Mouse (Mus musculus) liver, embryonic 14.5 days (tissue): ENCODE data around the gene Mrm2. TPM values are rescaled to one million over a fixed set of nuclear protein-coding genes. Genes with fewer than 3 reads are reported as not detected.

Experiments
- ATAC-seq: fragments of 200-750 bp; cut with Nextera tagmentation; 2 replicates; pipeline ENCODE4 v1.8.0; 2017; ENCODE audit warnings: moderate number of reproducible peaks, mild to moderate bottlenecking, moderate library complexity; ENCODE audit not compliant: insufficient read depth
- DNase-seq, 3 experiments: peaks; one replicate each; pipeline ENCODE4 v3.0.0-alpha.2; 2012 to 2013; ENCODE audit warnings: low read depth in 3 of 3, low spot score in 3 of 3
- H3K27ac ChIP-seq: fragments of 300-500 bp; sonication (generic); 2 replicates; pipeline ENCODE4 v1.5.1; 2014; ENCODE audit warnings: moderate library complexity, mild to moderate bottlenecking, control low read depth, inconsistent platforms
- H3K27me3 ChIP-seq: fragments of 300-500 bp; sonication (generic); 2 replicates; pipeline ENCODE4 v1.6.1; 2014; ENCODE audit warnings: mild to moderate bottlenecking, low read length, moderate library complexity; ENCODE audit not compliant: control insufficient read depth, insufficient read depth
- H3K36me3 ChIP-seq: fragments of 300-500 bp; sonication (generic); replicated peaks from 2 replicates; pipeline ENCODE4 v1.6.1; 2014; ENCODE audit warnings: low read depth; ENCODE audit not compliant: control insufficient read depth, insufficient read depth
- H3K4me1 ChIP-seq, 2 experiments: fragments of 200-500 bp in 1 of 2; fragments of 300-500 bp in 1 of 2; sonication (generic) in 1 of 2; replicated peaks; 2 replicates each; pipeline ENCODE4 v1.6.1; 2012 to 2014; ENCODE audit warnings: antibody characterized with exemption in 1 of 2, inconsistent platforms in 1 of 2, low read length in 1 of 2; ENCODE audit not compliant: control insufficient read depth in 2 of 2, insufficient read depth in 2 of 2
- H3K4me2 ChIP-seq: fragments of 300-500 bp; sonication (generic); 2 replicates; pipeline ENCODE4 v1.6.1; 2014; ENCODE audit warnings: low read depth, mild to moderate bottlenecking, control low read depth, moderate library complexity
- H3K4me3 ChIP-seq, 2 experiments: fragments of 200-500 bp in 1 of 2; fragments of 300-500 bp in 1 of 2; sonication (generic) in 1 of 2; 2 replicates each; pipeline ENCODE4 v1.5.1; 2012 to 2014; ENCODE audit warnings: low read depth in 2 of 2, low read length in 2 of 2, mild to moderate bottlenecking in 2 of 2, control low read depth in 1 of 2, inconsistent platforms in 1 of 2, moderate library complexity in 1 of 2; ENCODE audit not compliant: insufficient read depth in 1 of 2
- H3K9ac ChIP-seq: fragments of 300-500 bp; sonication (generic); replicated peaks from 2 replicates; pipeline ENCODE4 v1.6.1; 2014; ENCODE audit warnings: mild to moderate bottlenecking, control low read depth, moderate library complexity
- H3K9me3 ChIP-seq: fragments of 300-500 bp; sonication (generic); 2 replicates; pipeline ENCODE4 v1.6.1; 2016; ENCODE audit warnings: low read length, mixed read lengths; ENCODE audit not compliant: control insufficient read depth
- CTCF ChIP-seq: IDR thresholded peaks from 2 replicates; pipeline ENCODE4 v1.5.1; 2016; ENCODE audit warnings: antibody characterized with exemption, low read depth, control low read depth
- EP300 ChIP-seq: IDR thresholded peaks from 2 replicates; pipeline ENCODE4 v1.6.1; 2016; ENCODE audit warnings: antibody characterized with exemption, low read depth
- WGBS: fragments of 180-500 bp; shearing (Covaris S2); extraction: QIAGEN DNeasy Blood & Tissue Kit; methylation state at CpG from one replicate; pipeline ENCODE4 v1.1.7; 2014; ENCODE audit not compliant: insufficient replicate concordance; 5-methylcytosine and 5-hydroxymethylcytosine counted together
- polyA plus RNA-seq, 2 experiments: library from polyadenylated mRNA; depleted of rRNA in 1 of 2; stranded (reverse) in 1 of 2; unstranded in 1 of 2; fragments of >200 nt; fragmentation: Nextera tagmentation in 1 of 2; extraction: Ambion mirVana in 1 of 2; gene quantifications; 2 replicates each; pipeline versions ENCODE4 v1.2.1 to v1.2.3; 2012 to 2014

Mrm2 gene
- polyA plus RNA-seq, 2 experiments: 6.6 to 9.5 TPM

GRCm38 (mm10) chr5:140357466-140357865 lies 25.8 kb upstream of the Mrm2 start:
- Histone ChIP-seq H3K27ac (no peak overlapping the region), H3K9me3 (no peaks in the 10 kb centered on the region), H3K4me2 (no peak overlapping the region), H3K27me3 (no peaks in the 10 kb centered on the region), H3K4me3 (no peak overlapping the region), H3K9ac (no peak overlapping the region), H3K4me1 (no peaks in the 10 kb centered on the region), H3K36me3 (peaks cover 3% of the 10 kb centered on the region)
- 68% methylated on average over 3 of the region's 3 CpGs for WGBS
- ATAC-seq (no peak), DNase-seq (no peak)
- TF ChIP-seq CTCF: no peak
- no peak for TF ChIP-seq EP300

- H3K9ac ChIP-seq: no peak overlapping the region
- H3K36me3 ChIP-seq: peaks cover 3% of the 10 kb centered on the region
- no peak overlapping the region for H3K4me2 ChIP-seq
- DNase-seq (no peak), ATAC-seq (no peak)
- H3K9me3 ChIP-seq: no peaks in the 10 kb centered on the region
- TF ChIP-seq CTCF (peak; percentile 31; the same call in 1 of the 2 replicates), EP300 (no peak)
- no peak overlapping the region for H3K27ac ChIP-seq
- 81% methylated on average over 11 of the region's 11 CpGs for WGBS
- no peaks in the 10 kb centered on the region for H3K27me3 ChIP-seq
- no peak overlapping the region for H3K4me3 ChIP-seq
- H3K4me1 ChIP-seq: no peaks in the 10 kb centered on the region
Observed at GRCm38 (mm10) chr5:140355934-140356333, 24.2 kb upstream of the Mrm2 start.

GRCm38 (mm10) chr5:140352352-140352751 lies 20.7 kb upstream of the Mrm2 start:
- H3K36me3 ChIP-seq: peaks cover 3% of the 10 kb centered on the region
- H3K27me3 ChIP-seq: no peaks in the 10 kb centered on the region
- DNase-seq: no peak
- no peaks in the 10 kb centered on the region for H3K9me3 ChIP-seq
- WGBS: 84% methylated on average over 6 of the region's 6 CpGs
- no peak for ATAC-seq
- no peaks in the 10 kb centered on the region for H3K4me1 ChIP-seq
- TF ChIP-seq CTCF: no peak
- TF ChIP-seq EP300: no peak
- H3K4me2 ChIP-seq: no peak overlapping the region
- H3K27ac ChIP-seq: no peak overlapping the region
- H3K4me3 ChIP-seq: no peak overlapping the region
- H3K9ac ChIP-seq: no peak overlapping the region

- H3K9me3 ChIP-seq: no peaks in the 10 kb centered on the region
- peaks cover 3% of the 10 kb centered on the region for H3K36me3 ChIP-seq
- TF ChIP-seq CTCF (no peak), EP300 (no peak)
- H3K4me1 ChIP-seq: no peaks in the 10 kb centered on the region
- no peak overlapping the region for H3K27ac ChIP-seq
- no peak for DNase-seq
- no peaks in the 10 kb centered on the region for H3K27me3 ChIP-seq
- ATAC-seq: no peak
- WGBS: 72% methylated on average over 8 of the region's 8 CpGs
- H3K4me2 ChIP-seq: no peak overlapping the region
- no peak overlapping the region for H3K4me3 ChIP-seq
- H3K9ac ChIP-seq: no peak overlapping the region
Observed at GRCm38 (mm10) chr5:140350731-140351497, 19.2 kb upstream of the Mrm2 start.

- no peak overlapping the region for H3K4me2 ChIP-seq
- no peaks in the 10 kb centered on the region for H3K4me1 ChIP-seq
- H3K4me3 ChIP-seq: no peak overlapping the region
- DNase-seq (no peak), ATAC-seq (no peak)
- H3K9me3 ChIP-seq: no peaks in the 10 kb centered on the region
- H3K27ac ChIP-seq: no peak overlapping the region
- peaks cover 3% of the 10 kb centered on the region for H3K36me3 ChIP-seq
- TF ChIP-seq EP300: no peak
- no peak for TF ChIP-seq CTCF
- WGBS: 45% methylated on average over 9 of the region's 9 CpGs
- no peak overlapping the region for H3K9ac ChIP-seq
- H3K27me3 ChIP-seq: no peaks in the 10 kb centered on the region
Observed at GRCm38 (mm10) chr5:140349882-140350281, 18.2 kb upstream of the Mrm2 start.
